Mouse (Mus musculus) ZHBTc4 (cell line): Measurements from ENCODE around the gene Lix1l.

Experiments
- DNase-seq: peaks from one replicate; pipeline ENCODE4 v3.0.0-alpha.2; 2011; ENCODE audit warnings: low read depth, low spot score

Lix1l gene

DNA sequence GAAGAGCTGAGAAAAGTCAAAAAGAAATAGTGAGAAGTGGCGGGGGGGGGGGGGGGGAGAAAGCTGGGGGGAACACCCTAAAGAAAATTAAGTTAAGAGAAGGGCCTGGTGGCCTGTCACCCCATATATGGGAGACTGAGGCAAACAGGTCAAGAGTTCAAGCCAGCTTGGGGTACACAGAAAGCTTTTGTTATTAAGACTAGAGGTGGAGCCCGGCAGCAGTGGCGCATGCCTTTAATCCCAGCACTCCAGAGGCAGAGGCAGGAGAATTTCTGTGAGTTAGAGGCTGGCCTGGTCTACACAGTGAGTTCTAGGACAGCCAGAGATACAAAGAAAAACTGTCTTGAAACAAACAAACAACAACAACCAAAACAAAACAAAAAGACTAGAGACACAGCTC, 35.8 kb upstream of the Lix1l start:
- DNase-seq = no peak

DNA sequence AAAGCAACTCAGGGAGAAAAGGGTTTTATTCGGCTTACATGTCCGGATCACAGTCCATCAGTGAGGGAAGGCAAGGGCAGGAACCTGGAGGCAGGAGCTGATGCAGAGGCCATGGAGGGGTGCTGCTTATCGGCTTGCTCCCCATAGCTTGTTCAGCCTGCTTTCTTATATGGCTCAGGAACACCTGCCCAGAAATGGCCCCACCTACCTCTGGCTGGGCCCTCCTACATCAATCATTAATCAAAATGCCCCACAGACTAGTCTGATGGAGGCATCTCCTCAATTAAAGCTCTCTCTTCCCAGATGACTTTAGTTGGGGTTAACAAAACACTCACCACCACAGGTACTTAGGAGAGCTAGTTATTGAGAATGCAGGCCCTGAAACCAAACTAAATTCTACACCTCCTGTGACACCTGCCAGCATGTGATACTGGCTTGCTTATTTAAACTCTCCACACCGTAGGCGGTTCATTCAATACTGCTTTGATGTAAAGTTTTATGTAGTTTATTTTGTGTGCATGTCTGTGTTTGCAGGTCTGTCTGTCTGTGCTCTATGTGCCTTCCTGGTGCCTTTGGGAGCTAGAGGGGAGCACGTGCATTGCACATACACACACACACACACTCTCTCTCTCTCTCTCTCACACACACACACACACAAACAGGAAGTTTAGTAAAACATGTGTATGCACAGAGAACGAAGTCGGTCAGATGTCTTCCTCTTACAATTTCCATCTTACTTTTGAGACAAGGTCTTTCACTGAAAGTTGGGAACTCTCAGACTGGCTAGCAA, 34.1 kb upstream of the Lix1l start:
- no peak for DNase-seq

DNA sequence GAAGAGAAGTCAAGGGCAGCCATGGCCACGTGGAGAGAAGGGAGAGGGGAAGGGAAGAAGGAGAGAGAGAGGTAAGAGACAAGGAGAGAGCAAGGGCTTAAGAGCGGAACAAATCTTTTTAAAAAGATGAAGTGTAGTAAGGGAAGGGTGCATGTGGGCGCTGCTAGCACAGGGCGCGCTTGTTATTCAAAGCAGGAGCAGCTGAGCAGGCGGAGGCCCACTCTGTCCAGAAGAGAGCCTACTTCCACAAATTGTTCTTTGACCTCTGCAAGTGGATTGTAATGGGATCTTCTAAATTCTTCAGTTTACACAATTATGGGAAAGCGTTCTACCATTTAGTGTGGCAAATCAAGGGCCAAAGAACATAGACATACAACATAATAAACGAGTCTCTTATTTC, 32.3 kb upstream of the Lix1l start:
- DNase-seq = no peak

DNA sequence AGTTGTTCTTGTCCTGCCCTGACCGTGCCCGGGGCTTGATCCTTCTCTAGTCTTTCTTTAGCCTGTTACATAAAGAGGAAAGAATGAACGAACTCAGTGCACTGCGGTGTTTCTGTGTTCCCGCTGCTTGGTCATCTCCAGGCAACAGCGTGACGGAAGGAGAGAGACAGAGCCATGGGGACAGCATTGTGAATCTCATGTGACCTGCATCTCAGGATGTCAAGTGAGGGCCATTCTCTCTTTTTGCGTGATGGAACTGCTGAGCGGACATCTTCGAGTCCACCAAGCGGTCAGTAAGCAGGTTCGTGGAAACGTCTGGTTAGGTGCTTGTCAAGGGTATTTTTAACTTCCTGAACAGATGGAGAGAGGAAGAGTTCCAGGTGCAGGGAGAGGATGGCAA, 31.4 kb upstream of the Lix1l start:
- DNase-seq = no peak

- DNase-seq = peak; percentile 59
Measured at GRCm38 (mm10) chr3:96569966-96570605, 30.9 kb upstream of the Lix1l start.

GRCm38 (mm10) chr3:96570643-96571042, 30.3 kb upstream of the Lix1l start:
- DNase-seq = no peak

DNA sequence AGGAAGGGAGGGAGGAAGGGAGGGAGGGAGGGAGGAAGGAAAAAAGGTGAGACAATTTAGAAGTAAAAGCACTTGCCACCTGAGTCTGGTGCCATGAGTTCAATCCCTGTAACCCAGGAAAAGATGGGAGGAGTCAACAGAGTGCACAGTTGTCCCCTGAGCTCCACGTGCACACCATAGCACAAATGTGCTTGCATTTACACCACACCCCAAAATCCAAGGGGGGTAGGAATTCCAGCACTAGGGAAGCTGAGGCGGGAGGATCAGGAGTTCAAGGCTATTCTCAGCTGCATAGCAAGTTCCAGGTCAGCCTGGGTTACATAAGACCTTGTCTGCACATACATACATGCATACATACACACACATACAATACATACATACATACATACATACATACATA, 29.6 kb upstream of the Lix1l start:
- peak; percentile 91 for DNase-seq

GRCm38 (mm10) chr3:96571896-96572698, 28.9 kb upstream of the Lix1l start:
- DNase-seq = peak; percentile 70

DNA sequence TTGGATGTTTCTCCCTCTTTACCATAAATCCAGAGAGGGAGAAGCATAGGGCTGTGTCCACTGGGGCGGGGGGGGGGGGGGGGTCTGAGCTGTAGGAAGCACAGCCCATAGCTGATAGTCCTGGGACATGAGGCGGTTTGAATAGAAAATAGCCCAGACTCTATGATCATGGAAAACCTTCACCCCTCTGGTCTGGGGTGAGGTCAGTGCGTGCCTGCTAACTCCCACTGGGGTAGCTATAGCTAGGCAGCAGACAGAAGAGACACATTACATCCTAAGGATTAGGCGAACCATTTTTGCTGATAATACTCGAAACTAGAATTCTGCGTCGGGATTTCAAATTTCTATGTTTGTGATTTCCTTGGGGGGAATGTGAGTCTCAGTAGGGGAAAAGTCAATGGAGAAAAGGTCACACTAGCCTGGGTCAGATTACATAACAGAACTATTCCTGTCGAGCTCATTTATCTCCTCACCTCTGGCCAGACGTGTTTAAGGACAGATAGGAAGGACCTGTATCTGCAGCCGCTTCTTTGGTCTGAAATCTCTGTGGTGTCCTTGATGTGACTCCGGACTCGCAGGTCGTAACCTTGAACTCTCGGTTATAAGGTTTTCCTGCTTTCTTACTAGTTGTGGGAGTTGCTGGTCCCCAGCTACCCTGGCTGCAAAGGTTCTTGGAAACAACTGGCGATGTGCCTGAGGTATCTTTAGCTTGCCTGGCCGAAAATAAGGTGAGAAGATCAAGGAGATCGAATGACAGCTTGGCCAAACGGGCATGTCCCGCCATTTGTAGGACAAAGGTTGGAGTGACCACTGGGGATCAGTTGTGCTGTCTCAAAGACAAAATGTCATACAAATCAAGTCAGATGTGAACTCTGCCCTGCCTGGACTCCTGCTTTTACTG, 27.1 kb upstream of the Lix1l start:
- no peak for DNase-seq

DNA sequence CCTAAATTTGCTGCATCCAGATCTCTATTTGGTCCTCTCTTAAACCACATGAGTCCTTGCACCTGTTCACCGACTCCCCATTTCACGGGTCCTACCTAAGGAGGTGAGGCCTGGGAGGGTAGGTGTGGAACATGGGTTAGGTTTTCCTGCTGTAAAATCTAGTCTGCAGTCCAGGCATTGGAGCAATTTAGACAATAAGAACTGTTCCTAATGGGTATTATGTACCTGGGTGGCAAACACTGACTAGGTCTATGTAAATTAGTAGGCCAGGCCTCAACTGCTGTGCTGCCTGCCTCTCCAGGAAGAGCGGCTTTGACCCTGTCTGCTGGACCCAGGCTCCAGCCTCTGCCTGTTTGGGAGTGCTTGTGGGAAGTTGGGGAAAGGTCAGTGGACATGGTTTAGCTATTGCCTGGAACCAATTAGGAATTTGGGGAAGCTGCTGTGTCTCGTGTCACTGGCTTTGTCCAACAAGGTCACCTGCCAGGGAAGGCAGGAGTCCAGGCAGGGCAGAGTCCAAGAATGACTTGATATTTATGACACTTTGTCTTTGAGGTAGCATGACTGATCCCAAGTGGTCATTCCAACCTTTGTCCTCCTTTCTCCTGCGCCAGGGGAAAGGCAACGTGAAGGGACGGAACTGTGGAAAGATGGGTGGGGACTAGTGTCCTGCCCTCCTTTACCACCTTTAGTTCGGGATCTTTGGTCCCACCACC, 25.5 kb upstream of the Lix1l start:
- no peak for DNase-seq

DNA sequence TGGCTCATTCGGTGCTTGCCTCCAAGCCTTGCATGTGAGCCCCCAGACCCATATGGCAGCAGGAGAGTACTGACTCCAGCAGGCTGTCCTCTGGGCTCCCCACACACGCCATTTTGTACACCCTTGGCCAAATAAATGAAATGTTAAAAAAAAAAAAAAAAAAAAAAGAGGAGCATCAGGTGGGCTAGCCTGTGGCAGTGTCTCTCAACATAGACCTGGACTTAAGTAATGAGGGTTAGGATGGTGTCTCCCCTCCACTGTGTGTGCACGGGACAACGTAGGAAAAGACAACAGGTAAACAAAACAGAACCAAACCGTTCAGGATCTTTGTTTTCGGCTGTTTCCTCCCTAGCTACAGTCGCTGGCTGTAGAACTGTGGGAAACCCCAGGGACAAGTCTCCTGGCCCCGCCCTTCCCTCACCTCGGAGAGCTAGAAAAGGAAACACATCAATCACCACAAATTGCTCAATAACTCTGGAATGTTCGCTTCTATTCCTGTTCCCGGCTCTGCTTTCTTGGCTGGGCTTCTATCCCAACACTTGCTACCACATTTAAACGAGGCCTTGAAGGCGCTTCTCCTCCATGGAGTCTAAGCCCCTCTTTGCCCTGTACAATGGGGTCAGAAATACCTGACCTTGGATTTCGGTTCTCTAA, 24.8 kb upstream of the Lix1l start:
- DNase-seq = peak; percentile 83

DNA sequence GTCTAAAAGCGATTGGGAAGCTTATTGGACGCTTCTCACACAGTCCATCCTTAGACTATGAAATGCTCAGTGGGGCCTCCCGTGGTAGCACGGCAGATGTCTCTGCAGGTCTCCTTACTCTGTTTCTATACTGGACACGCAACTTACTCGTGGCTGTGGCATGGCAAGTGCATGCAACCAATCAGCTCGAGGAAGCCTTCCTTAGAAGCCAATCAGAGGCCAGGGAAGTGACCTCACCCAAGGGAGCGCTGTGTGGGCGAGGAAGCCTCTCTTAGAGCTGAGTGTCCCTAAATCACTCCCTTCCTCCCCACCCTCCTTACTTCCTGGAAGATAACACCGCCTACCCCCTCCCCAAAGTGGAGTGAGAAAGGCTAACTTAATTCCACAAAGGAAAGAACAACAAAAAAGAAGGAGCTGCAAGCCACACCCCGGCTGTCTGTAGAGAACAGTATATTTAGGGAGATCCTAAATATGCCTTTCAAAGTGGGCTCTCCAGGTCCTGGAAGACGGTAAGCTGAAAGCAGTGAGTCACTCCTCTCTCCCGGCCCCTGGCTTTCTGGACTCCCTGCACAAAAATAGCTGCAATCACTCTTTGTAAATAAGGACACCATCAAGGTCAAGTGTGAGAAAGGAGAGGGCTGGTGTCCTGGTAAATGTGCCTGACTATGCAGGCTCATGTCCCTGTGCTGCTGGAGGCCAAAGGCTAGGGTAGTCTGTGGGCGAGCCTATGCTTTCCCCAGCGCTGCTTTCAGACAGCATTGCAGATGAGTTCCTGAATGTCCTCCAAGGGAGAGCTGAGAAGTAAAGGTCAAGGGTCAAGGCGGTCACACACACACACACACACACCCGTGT, 24.0 kb upstream of the Lix1l start, which contains the start of gene Gm16253:
TSS of gene Gm16253 (plus strand) at position 295 of the 852 bp plus-strand sequence.
- peak; percentile 99 for DNase-seq

- DNase-seq = peak; percentile 80
Measured at GRCm38 (mm10) chr3:96577566-96577965, 23.4 kb upstream of the Lix1l start.

- DNase-seq = no peak
Measured at GRCm38 (mm10) chr3:96578561-96579238, 22.2 kb upstream of the Lix1l start.

- no peak for DNase-seq
Measured at GRCm38 (mm10) chr3:96579239-96579750, 21.7 kb upstream of the Lix1l start.

DNA sequence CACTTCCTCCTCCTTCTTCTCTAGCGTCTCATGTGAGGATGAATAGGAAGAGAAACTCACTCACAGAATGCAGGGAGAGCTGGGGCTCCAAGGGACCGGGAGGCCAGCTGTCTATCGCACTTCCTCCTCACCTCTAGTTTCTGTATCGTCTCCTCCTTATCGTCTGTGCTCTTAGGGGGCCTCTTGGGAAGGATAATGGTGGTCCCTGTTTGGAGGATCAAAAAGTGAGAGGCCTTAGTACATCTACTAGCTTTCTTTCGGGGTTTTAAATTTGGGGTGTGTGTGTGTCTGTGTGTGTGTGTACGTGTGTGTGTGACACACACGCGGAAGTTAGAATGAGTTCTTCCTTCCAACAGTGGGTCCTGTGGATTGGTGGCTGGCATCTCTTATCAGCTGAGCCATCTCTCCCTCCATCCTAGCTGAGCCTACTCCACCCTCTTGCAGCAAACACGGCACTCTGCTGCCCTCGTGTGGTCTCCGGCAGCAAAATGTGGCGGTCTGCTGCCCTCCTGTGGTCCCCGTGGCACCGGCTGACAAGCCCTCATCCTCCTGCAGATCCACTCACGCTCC, 21.0 kb upstream of the Lix1l start:
- DNase-seq = peak; percentile 95

DNA sequence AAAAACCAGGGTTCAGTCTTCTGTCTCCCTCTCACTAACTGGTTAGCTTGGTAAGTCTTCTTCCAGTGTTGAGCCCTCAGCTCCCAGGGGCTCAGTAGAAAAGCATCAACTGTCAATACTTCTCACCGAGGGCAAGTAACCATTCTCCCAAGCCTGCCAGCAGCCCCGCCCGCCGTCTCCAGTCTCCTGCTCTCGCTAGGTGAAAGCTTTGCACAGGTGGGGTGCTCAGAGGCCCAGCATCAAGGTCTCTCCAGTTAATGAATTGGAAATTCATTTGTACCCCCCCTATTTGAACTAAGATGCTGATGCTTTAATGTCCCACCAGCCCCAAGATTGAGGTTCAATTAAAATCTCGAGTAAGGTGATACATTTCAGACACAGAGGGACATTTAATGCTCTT, 19.8 kb upstream of the Lix1l start:
- no peak for DNase-seq
